Mouse (Mus musculus) spleen, adult 12 weeks (tissue): ENCODE data around the gene Tmem253.
"Not testable (repeated sequence)": the region's sequence is repeated elsewhere in the genome, so short reads cannot be mapped to it uniquely, and the experiment has no call there.

ENCODE experiments used
- DNase-seq: peaks from one replicate; pipeline ENCODE4 v3.0.0; 2022; ENCODE audit warnings: low spot score

The Tmem253 gene

DNA sequence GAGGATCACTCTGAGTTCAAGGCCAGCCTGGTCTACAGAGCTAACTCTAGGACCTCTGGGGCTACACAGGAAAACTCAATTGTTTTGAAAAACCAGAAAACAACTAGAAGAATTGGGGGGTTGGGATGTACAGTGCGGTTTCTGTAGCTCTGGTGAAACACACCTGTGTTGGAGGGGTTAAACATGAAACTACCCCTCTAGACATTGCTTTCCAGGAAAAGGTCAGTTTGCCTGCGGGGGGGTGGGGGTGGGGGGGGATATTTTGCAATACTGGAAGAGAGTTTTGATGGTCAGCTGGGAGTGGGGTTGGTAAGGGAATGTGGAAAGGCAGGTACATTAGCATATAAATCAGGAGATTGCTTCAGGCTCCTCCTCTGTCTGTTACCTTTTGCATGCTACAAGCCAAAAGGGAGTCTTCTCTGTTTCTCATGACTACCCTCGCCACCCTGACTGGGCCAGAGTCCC is 6.8 kb downstream of the Tmem253 start:
- no peak for DNase-seq

GRCm38 (mm10) chr14:52022709-52023459 is 7.4 kb downstream of the Tmem253 start:
- DNase-seq: peak; percentile 79

DNA sequence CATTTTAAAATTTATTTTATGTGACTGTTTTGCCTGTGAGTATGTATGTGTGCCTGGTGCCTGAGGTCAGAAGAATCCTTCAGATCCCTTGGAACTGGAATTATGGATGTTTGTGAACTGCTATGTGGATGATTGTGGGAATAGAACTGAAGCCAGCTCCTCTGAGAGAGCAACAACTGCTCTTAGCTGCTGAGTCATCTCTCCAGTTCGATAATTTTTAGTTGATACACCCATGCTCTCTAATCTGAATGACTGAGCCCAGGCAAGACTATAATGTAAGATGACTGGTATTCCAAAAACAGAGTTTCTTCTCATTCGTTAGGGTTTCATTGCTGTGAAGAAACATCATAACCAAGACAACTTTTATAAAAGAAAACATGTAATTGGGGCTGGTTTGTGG is 8.7 kb downstream of the Tmem253 start:
- no peak for DNase-seq

DNA sequence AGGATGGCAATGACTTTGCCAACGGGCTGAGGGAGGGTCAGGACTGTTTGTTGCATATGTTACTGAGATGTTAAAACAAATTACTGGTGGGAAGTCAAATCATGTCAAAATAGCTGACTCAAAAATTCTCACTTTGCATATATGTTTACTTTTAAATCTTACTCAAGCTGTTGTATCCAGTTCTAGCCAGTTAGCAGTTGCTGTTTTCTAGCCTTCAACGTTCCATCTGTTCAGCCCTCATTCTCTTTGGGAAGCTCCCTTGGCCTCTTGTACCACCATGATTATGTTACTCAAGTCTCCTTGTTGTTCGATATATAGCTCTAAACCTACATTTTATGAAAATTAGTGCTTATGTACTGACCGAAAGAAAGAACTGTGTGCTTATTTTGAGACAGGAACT is 10.9 kb downstream of the Tmem253 start:
- DNase-seq: no peak

- DNase-seq: no peak
These were observed 20.5 kb downstream of the Tmem253 start for GRCm38 (mm10) chr14:52035926-52036325.

DNA sequence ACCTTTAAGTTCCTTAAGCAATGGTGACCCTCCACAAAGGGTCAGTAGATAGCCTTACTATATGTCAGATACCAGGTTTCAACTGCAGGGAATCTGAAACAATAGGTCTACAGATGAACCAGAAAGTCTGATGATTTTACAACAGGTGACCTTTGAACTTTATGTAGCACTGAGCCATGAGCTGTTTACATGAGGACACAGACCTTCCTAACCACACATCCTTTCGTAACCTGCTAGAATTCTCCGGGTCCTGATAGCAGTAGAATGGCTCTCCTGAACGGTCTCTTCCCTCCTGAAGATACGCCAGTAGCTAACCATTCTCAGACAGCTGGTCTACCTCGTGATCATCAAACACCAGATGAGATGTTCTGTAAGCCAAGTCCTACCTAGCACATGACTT is 23.9 kb downstream of the Tmem253 start:
- no peak for DNase-seq

DNA sequence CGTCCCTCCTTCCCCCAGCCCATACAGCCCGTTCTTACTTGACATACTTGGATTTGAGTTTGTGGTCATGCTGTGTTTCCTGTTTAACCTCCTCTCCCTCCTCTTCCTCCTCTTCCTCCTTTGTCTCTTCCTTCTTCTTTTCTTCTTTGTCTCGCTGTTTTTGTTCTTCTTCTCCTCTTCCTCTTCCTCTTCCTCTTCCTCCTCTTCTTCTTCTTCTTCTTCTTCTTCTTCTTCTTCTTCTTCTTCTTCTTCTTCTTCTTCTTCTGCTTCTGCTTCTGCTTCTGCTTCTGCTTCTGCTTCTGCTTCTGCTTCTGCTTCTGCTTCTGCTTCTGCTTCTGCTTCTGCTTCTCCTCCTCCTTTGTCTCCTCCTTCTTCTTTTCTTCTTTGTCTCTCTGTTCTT is 26.9 kb downstream of the Tmem253 start, which contains the start of gene Olfr221:
Gene Olfr221 (minus strand): TSS at position 101 of the 400 bp plus-strand sequence.
- not testable (repeated sequence) for DNase-seq

GRCm38 (mm10) chr14:52043446-52043845 is 28.0 kb downstream of the Tmem253 start:
- no peak for DNase-seq

DNA sequence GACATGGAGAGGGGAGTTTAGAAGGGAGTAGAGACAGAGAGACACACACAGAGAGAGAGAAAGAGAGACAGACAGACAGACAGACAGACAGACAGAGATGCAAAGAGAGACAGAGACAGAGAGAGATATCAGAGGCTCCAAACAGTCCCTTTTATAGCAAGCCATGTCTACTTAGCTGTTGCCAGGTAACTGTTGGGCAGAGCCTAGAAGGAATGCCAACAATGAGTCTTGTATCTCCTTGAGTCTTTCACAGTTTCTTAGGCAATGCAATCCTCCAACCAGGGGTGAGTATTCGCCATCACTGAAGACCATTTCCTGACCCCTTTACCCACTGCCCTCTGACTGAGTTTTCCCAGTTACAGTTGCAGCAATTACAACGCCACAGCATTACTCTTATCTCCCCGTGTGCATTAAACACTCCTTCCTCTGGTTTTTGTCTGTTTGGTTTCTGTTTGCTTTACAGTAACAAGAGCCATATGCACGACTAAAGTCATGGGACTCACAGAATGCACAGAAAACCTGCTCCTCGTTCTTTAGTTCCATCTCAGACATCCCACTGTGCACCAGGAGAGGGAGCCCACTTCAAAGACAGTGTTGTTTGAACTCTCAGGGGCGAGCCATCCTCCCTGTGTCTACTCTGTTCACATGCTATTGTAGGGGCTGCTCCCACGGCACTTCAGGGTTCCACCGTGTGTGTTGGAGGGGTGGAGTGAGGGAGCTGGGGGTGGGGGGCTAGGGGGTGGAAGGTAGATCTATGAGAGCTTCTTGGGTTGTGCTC is 29.6 kb downstream of the Tmem253 start:
- DNase-seq: no peak

DNA sequence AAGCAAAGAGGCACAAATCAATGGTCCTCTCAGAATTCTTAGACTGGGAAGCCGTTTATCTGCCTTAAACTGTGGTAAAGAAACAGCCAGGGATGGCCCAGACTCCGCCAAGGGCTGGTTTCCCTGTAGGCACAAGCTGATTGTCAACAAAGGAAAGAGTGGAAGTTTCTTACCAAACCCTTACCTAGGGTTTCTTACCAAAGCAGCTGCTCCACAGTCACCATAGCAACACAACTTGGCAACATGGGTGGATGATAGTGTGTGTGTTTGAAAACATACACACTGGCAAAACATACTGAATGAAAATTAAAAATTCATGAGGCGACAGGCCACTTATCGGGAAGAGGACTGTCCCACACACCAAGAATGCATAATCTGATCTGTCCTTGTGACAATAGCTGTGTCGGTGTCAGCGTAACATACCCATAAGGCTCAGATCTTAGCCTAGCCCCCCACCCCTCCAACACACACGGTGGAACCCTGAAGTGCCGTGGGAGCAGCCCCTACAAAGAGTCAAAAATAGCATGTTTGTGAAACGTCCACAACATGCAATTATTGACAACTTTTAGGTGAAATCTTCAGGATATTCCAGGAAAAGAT is 30.6 kb downstream of the Tmem253 start:
- no peak for DNase-seq

DNA sequence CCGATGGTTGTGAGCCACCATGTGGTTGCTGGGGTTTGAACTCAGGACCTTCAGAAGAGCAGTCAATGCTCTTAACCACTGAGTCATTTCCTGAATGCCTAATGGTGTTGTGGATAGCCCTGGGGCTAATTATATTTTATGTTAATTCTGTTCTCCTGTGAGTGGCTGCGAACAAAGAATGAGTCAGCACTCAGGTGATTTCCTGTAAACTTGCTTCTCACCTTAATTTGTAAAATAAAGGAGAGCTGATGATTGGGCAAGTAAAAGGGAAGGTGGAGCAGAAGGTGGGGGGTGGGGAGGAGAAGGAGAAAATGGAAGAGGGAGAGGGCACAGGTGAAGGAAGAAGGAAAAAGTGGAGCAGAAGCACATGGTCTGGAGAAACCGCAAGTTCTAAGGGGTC is 37.3 kb downstream of the Tmem253 start:
- DNase-seq: not testable (repeated sequence)

- no peak for DNase-seq
These were observed 44.5 kb downstream of the Tmem253 start for GRCm38 (mm10) chr14:52059982-52060381.

DNA sequence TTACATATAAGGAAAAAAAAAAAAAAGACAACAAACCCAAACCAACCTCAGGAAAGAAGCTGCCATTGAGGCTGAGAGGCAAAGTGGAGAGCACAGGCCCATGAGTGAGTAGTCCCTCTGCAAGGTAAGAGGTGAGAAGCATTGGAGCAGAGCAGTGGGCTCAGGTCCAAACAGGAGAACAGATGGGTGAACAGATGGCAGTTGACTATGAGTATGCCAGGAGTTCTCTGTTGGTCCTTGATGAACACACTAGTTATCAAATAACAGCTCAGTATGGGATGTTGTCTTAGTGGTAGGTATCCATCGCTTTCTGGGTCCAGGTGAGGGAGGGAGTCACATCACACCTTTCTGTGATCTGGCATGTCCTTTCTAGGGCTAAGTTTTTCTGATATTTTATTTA is 45.3 kb downstream of the Tmem253 start:
- no peak for DNase-seq

DNA sequence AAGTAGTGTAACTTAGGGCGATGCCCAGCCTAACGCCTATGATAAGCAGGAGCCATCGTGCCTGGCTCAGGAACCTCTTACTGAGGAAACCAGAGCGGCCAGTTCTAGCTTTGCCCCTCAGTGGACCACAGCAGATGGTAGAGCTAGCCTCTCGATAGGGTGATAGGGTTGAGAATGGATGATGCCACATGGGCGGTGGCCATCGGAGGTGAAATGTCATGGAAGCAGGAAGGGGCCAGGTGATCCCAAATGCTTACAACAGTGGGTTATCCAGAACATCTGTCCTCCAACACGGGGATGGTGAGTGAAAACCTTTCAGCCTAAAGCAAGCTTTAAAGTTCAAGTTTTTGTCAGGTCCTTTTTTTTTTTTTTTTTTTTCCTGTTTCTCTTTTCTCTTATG is 46.3 kb downstream of the Tmem253 start:
- DNase-seq: no peak

DNA sequence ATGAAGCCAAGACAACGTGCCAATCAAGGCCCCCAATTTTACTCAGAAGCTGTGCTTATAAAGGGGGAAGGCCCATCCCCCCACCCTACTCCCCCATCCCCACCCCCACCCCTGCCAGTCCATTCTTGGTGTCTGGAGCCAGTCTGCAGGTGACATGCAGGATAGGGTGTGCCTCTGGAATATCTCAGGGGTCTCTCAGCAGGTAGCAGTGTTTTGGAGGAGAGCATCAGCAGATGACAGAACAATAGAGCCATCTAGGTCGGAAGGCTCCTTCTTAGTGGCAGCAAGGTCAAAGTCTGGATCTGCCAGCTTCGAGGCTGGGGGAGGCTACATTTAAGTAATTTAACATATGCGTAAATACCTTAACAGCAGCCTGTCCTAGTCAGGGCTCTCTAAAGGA is 50.7 kb downstream of the Tmem253 start:
- DNase-seq: no peak
